Mouse (Mus musculus) cerebellum, postnatal 36 days (tissue): ENCODE measurements at regions not wholly inside any gene's neighbourhood (a gene's known extent, or its start where the extent isn't known, plus 50 kb on each side); places are given as distances from the start of the nearest gene placed in this dataset.

Source experiments
- DNase-seq, 2 experiments: peaks; one replicate each; pipeline ENCODE4 v3.0.0; 2021 to 2022; ENCODE audit warnings: mixed read lengths in 2 of 2

DNA sequence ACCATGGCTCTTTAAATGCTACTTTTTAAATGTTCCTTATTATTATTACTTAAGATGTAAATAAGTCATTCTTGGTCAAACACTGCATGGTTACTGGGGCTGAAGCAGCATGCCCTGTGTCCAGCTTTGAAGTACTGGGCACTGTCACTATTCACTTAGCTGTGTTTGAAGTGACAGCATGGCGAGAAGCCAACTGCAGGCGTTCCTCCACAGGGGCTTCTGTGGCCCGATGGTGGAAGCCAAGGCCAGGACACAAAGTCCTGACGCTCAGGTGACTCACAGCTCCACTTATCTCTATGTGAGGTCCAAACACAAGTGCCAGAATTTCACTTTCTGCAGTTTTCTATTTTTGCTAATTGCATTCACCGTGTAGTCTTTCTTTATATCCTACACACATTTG lies 65.3 kb downstream of the Cdca7 start:
- peak in 1 of 2 experiments; percentile 17 for DNase-seq

DNA sequence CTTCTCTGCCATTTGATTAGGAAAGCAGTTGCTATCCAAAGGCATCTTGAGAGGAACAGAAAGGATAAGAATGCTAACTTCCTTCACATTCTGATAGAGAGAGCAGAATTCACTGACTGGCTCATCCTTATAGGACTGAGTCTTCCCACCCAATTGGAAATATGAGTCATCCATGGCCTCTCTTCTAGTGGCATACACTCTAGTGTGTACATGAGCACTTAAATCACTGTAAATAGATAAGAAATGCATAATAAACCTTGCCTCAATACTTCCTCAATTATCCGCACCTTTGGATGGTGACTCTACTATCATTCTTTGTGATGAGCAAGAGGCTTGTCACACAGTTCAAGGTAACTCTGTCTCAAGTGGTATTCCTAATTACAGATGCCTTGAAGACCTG lies 69.5 kb downstream of the Cdca7 start:
- no peak for DNase-seq

DNA sequence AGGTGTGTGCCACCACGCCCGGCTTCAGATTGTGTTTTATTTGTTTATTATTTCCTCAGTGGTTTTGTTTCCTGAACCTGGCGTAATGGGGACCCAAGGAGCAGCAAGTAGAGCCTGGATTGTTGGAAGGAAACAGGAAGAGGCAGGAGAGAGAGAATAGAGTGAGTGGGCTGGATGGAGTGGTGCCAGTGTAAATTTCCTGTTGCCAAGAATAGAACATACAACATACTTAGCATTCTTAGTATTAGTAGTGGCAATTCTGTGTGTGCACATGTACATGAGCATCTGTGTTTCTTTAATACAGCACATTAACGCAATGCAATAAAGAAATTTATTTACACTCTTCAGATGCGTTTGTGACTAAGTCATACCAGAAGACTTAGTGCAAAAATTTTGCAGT lies 70.5 kb downstream of the Cdca7 start:
- DNase-seq: no peak

DNA sequence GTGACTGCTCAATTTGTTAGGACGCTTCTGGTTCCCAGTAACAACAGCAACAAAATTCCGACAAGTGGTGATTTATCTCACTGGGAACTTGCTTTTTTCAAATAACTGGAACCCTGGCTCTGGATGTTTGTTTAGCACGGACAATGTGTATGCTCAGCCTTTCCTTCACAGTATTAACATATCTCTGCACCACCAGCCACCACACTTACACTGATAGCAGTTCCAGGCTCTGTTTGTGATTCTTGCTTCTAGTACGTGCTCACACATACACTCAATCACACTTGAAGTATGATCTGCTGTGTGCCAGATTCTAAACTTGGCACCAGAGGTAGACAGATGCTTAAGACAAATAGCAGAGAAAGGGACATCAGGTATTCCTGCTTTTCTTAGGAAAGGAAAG lies 71.0 kb downstream of the Cdca7 start:
- no peak for DNase-seq

DNA sequence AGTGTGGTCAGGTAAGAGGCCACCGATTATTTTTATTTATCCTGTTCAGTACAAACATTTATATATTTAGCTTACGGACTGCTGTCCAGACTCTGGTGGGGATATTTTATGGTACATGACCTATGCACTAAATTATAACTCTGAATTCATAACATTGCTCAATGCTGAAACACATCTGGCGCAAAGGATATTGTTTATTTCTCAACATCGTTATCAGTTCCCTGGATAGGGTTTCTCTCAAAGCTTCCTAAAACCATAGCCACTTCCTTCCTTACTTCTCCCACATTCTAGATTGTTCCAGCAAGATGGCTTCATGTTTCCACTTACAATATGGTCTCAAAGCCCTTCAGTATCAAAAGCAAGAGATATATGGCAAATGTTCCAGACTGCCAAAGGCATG lies 75.3 kb downstream of the Cdca7 start:
- no peak for DNase-seq

DNA sequence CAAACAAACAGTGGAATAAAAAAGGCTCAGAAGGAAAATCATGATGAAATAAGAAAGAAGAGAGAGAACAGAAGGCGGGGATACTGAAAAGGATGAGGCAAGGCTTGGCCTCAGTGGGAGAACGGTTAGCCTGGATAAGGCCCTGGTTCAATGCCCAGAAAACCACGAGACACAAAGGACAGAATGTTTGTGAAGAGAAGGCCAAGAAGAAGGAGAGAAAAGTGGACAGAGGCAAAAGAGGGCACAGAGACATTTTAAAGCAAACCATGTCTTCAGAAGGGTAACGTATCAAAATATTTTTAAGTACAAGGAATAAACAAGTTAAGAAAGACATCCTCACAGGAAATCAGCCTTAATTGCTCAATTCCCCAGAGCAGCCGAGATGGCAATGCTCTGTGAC lies 78.6 kb downstream of the Cdca7 start:
- no peak for DNase-seq

DNA sequence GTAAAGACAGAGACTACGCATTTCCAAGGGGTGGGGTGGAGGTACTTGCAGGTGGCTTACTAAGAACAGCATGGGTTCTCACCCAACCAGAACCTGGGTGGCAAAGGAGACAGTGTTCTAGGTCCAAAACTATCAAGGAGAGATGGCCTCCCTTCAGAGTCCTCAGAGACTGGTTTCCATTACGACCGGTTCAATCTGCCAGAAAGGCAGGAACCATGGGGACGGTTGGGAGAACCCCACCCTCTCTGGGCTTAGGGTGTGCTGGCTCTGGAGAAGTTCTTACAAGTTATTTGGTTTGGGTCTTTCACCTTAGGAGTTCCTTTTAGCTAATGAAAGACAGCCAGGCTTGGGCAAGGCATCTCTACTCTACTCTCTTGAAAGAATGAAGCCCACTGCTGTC lies 79.2 kb downstream of the Cdca7 start:
- no peak for DNase-seq

DNA sequence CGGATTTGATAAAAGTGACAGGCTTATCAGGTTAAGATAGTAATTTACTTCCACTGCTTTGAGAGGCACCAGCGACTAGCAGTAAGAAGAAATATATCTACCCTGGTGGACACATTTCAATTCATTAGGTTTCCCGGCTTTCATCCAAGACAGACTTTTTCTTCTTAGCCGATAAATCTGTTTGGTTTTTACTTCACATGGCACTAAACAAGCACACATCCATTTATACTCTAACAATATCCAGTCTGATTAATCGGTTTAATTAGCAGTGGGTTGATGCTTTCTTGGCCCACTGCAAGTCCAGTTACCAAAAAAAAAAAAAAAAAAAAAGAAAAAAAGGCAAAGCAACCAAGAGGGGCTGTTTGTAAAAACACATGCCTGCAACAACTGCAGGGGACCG lies 79.6 kb downstream of the Cdca7 start:
- DNase-seq: no peak

DNA sequence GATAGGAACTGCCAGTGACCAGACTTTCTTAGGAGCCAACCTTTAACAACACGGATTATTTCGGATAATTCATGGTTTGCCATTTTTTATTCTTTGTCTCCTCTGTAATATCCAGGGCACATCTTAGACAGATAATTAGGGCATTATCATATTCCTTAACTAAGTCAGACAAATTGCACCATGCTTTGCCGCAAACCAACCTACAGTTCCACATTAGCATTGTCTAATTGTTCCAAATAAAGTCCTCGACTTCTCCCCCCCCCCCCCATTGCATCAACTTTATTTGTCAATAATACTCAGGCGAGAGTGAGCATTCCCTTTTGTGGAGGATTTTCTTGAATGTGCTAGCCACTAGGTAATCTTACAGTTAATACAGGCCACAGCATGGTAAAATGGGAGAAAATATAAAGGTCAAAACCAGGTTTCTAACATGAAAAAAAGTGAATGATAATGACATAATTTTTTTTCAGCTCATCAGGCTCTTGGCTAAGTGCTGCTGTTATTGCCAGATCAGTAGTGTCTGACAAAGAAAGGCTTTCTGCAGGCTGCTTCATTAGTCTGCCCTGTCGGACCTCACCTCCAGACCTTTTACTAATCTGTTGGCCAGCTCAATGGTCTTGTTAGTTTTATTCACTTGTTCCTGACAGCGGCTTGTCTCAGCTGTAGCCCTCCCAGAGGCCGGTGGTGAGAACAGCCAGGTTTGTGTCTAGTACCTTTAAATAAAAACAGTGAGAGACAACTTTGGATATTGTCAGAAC lies 80.3 kb downstream of the Cdca7 start:
- no peak for DNase-seq

DNA sequence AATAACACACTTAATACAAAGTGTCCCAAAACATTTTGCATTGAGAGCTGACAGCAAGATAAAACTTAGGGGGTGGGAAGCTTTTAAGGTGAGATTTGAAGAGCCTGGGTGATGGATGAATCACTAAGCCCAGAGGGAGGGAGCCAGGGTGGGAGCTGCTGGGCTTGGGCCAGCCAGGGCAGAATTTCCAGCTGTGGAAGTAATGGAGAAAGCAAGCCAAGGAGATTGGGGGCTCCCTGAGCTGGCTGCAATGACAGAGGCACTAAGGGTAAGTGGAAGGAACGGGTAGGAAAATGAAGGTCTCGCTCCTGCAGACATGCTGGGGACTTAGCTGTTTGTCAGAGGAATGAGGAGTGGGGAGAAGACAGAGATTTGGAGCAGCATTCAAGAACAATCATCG lies 81.2 kb downstream of the Cdca7 start:
- no peak for DNase-seq

DNA sequence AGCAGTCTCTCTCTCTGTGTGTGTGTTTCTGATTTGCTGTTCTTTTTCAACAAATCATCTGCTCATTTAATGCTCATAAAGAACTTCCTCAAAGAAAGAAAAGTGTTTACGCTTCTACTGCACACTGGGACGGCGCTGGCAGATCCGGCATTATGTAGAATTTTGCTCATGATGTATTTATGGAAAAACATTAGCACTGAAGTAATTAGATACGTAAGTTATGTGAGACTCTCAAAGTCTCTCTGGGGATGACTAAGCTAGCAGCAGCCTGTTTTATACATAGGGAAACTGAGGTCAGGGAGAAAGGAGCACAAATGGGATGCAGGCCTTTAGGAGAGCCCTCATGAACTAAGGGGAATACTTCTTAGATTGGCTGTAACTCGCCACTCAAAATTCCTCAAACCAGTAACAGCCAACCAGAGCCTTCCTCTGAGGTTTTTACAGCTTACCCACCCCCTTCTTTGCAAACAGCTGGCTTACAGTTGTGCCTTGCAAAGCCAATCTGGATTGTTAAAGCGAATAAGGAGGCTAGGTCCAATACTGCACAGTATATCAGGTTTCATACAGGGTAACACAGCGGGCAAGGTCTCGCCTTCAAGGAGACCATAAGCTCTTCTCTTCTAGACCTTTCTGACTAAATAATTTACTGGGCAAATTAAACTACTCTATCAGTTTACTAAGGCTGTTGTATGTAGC lies 81.8 kb downstream of the Cdca7 start:
- DNase-seq: no peak

DNA sequence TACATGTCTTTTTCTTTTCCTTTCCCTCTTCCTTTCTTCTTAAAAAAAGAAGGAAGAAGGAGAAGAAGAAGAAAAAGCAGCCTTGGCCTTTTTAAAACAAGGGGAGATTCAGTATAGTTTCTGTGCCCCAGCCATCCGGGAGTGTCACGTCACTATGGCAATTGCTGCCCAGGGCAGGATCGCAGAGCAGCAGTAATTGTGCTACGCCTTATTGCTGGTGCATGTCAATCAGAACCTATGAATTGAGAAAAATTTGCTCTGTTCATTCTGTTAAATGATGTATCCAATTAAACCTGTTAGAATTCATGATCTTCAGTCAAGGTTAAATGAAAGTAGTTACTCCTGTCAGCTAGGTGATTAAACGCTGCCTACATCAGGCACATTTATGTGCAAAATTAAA lies 85.4 kb downstream of the Cdca7 start:
- no peak for DNase-seq

DNA sequence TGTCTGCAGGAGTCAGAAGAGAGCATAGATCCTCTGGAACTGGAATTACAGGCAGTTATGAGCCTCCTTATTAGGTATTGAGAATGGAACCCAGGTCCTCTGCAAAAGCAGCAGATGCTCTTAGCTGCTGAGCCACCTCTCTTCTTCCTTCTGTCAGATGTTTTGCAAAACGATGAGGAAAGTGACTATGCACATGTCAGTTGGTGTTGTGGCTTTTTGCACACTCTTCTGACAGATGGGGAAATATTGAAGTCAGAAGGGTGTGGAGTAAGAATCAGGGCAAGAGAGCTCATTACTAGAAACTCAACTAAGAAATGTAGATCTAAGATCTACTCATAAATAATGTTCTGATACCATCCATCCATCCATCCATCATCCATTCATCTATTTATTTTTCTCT lies 102.4 kb downstream of the Cdca7 start:
- no peak for DNase-seq

DNA sequence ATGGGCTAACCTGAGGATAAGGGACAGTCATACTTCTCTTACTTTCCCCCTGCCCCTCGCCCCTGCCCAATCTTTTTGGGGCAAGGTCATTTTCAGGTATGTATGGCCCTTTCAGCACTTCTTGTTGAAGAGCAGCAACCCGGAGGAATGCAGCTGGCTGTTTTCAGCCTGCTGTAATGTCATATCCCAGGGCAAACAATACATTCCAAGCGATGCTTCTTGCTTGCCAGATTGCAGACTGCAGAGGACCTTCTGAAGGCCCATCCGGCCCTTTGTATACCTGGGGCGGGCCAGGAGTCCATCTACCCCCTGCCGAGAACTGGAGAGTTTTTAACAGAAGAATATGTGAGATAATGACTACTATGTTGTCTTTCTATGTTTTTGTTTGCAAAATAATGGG lies 105.2 kb downstream of the Cdca7 start:
- DNase-seq: no peak

DNA sequence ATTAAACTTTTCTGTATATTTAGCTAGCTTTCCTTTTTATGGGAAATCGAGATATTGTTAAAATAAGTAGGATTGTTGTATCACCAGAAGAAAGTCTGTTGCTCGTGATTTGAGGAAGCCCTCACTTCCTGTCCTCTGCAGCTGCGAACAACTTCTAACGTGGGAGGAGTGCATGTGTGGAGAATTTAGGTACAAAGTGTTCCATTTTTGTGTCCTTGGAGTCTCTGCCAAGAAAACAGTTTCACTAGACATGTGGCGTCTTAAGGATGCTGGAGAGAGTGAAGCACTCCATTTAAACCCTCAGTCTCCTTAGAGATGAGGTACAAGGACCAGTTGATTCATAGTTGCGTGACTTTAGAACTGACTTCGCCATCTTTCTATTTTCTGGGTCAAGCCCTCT lies 112.9 kb downstream of the Cdca7 start:
- DNase-seq: no peak

DNA sequence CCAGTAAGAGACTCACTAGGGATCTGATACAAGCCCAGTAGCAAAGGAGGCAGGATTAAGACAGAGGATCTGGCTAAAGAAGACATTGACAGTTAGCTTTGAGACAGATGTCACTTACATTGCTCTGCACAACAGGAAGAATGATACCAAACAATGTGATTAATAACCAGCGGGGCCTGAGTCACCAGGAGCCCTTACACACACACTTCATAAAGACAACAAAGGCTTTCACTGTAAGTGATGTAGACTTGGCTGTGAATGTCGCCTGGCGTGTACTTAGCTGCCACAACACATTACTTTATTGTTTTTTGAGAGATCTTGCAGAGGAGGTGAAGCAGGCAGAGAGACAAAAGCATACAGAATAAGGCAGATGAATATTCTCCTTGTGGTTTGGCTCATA lies 116.1 kb downstream of the Cdca7 start:
- DNase-seq: no peak

DNA sequence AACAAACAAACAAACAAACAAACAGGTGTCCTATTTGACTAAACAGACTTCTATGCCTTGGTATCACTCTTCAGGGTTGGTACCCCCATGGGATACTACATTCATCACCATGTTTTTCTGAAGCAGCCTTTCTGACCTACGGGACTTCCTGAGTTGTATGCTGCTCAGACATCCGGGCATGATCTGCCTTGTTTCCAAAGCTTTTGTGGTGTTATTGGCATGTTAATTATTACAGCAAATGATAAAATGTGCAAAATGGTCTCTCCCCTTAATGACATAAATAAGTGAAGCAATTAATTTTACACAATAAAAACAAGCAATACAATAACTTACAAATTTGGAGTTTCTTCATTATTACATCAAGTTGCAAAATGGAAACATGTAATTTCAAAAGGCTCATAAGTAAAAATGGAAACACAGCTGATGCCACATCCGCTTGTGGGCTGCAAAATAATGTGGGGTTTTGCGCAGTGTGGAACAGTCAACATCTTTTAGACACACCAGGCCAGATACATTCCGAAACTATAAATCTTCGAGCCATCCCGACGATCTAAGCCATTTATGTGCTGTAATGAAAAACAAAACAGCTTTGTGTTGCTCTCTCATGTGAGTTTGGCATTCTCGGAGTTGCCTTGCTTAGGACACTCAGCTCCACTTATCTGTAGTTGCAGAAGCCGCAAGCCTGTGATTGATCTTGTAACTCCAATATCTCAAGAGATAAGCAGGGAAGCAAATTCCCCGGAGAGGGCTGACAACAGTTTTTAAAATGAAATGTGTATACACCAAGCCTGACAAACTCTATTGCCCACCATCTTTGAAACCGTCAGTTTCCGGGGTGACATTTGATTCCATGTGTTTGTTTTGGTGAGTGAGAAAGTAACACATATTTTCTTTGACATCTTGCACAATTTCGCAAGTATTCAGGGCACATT lies 121.3 kb downstream of the Cdca7 start:
- no peak for DNase-seq

DNA sequence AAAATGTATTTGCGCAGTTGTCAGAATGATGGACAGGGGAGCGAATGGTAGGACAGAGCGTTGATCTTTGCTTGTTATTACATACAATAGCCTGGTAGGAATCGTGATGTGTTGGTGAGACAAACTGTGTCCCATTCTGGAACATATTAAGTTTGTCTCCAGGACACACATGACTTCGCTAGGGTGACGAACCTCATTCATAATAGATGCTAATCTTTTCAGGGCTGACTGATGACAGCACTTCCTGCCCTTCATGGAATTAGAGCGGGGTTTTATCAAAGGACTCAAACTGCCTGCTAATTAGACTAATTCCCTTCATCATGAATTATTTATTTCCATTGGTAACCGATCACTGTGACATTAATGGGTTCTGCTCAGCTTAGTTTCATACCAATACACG lies 122.0 kb downstream of the Cdca7 start:
- no peak for DNase-seq

DNA sequence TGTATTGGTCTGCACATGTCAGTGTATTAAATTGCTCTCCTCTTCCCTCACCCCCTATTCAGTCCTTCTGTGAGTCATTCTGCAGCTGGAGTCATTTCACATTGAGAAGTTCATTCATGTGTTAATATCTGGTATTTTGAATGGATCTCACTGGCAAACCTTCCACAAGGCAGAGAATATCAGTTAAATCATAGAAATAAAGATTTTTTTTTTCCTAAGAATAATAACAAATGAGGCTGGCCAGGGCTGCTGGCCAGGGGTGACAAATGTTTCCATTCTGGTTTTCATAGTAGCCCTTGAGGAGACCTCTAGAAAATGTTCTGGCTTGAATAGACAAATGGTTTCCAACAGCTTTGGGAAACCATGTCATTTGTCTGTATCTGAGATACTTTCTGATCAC lies 124.8 kb downstream of the Cdca7 start:
- no peak for DNase-seq

DNA sequence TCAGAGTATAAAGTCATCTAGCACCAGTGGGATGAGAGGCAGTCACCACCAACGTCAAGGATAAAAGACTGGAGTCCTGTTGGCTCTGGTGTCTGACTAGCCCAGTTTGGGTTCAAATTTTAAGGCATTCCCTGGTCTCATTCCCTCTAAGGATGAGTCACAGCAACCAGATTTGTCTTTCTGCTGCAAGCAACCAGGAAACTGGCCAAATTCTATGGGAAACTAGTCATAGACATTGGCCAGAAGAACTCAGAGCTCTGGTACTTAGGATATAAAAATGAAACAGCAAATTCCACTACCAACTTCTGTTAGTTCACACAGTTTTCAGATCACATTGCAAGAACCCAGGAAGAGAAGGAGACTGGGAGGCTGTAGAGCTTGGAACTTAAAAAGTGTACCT lies 126.2 kb downstream of the Cdca7 start:
- DNase-seq: no peak

DNA sequence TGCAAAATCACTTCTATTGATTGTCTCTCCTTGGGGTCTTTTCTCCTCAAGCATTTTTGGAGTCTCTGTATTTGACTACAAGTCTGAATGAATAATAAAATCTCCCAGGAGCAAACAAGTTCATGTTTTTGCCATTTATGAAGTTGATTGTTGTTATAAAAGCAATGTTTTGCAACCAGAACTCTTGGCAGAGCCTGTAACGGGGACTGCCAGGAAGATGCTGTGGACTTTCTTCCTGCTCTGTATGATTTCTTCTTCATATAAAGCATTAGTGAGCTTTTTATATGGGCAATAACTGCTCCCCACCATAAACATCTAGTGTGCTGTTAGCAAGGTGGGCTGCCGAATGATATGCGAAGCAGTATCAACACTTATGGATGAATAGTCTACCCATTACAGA lies 136.3 kb downstream of the Cdca7 start:
- no peak for DNase-seq

DNA sequence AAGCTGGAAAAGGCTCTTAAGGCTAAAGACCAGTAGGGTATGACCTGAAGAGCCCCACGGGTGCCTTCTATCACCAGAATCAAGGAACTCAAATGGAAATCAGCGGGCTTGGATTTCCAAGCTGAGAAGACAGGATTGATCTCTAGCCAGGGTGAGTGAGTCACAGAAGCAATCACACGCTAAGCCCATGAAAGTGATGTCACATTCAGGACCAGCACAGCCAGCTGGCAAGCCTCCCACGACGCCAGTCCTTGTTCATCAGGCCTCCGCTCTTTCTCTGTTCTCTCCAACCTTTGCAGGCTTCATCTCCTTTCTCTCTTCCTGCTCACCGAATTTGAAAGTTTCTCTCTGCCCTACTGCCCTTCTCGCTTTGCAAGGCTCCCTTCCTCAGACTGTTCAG lies 138.3 kb downstream of the Cdca7 start:
- peak; percentile 46 to 49 for DNase-seq

DNA sequence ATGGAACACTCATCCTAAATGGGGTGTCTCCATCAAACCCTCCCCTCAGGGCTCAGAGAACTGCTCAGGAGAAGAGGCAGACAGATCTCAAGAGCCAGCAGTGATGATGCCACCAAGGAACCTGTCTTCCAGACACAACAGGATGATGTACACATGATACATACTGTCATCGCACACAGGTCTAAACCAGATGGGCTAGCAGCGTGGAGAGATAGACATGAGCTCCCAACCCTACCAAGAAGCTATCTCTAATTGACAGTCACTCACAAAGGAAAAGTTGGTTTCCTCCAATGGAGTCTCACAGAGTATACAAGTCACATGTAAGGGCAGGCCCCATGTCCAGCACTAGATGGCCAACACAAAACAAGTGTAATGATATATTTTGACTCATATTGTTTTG lies 139.9 kb downstream of the Cdca7 start:
- no peak for DNase-seq

DNA sequence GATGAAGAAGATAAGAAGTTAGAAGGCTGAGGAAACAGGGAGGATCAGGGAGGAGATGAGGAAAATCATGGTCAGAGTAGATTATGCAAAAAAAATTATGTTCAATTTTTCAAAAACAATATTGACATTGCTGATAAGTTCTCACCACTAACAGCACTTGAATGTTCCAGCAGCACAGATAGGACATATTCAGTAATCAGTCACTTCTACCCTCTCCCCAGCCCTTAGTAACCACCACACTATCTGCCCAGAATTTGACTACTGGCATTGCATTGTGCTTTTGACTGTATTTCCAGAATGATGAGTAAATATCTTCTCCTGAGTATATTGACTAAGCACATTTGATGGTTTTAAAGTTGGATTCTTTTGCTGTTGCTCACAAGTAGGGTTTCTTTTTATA lies 140.5 kb downstream of the Cdca7 start:
- DNase-seq: no peak
